Mouse (Mus musculus) neural tube, embryonic 14.5 days (tissue): ENCODE measurements around the gene Sars. TPM values are rescaled to one million over a fixed set of nuclear protein-coding genes. Genes with fewer than 3 reads are reported as not detected.
A peak's percentile ranks its signal among the peaks of the same experiment; 100 is the strongest.

Experiments
- ATAC-seq: fragments of 200-750 bp; cut with Nextera tagmentation; 2 replicates; pipeline ENCODE4 v1.8.0; 2017; ENCODE audit warnings: low read depth, mild to moderate bottlenecking, moderate TSS enrichment, moderate library complexity
- H3K27ac ChIP-seq: fragments of 300-500 bp; sonication (generic); 2 replicates; pipeline ENCODE4 v1.5.1; 2014; ENCODE audit warnings: low read depth, mild to moderate bottlenecking, control low read depth, low read length, moderate library complexity, mixed read lengths
- H3K27me3 ChIP-seq: fragments of 300-500 bp; sonication (generic); 2 replicates; pipeline ENCODE4 v1.6.1; 2014; ENCODE audit warnings: low read length; ENCODE audit not compliant: control insufficient read depth, insufficient read depth
- H3K36me3 ChIP-seq: fragments of 300-500 bp; sonication (generic); 2 replicates; pipeline ENCODE4 v1.6.1; 2014; ENCODE audit warnings: low read length, mixed read lengths; ENCODE audit not compliant: control insufficient read depth, insufficient read depth
- H3K4me1 ChIP-seq: fragments of 300-500 bp; sonication (generic); 2 replicates; pipeline ENCODE4 v1.6.1; 2014; ENCODE audit warnings: low read length; ENCODE audit not compliant: control insufficient read depth, insufficient read depth
- H3K4me2 ChIP-seq: fragments of 300-500 bp; sonication (generic); 2 replicates; pipeline ENCODE4 v1.6.1; 2014; ENCODE audit warnings: mild to moderate bottlenecking, low read depth, low read length, control low read depth
- H3K4me3 ChIP-seq: fragments of 300-500 bp; sonication (generic); 2 replicates; pipeline ENCODE4 v1.5.1; 2014; ENCODE audit warnings: low read depth, low read length, control low read depth, mixed read lengths
- H3K9ac ChIP-seq: fragments of 300-500 bp; sonication (generic); replicated peaks from 2 replicates; pipeline ENCODE4 v1.6.1; 2014; ENCODE audit warnings: low read depth, mild to moderate bottlenecking, control low read depth, low read length, mixed read lengths
- H3K9me3 ChIP-seq: fragments of 300-500 bp; sonication (generic); 2 replicates; pipeline ENCODE4 v1.6.1; 2016; ENCODE audit warnings: low read length; ENCODE audit not compliant: control insufficient read depth
- WGBS: fragments of 180-500 bp; shearing (Covaris S2); extraction: QIAGEN DNeasy Blood & Tissue Kit; methylation state at CpG from one replicate; pipeline ENCODE4 v1.1.7; 2014; 5-methylcytosine and 5-hydroxymethylcytosine counted together
- polyA plus RNA-seq: library from polyadenylated mRNA; unstranded; fragments of >200 nt; fragmentation: Nextera tagmentation; extraction: Ambion mirVana; gene quantifications from 2 replicates; pipeline ENCODE4 v1.2.1, GENCODE M21; 2014

Gene Sars
- polyA plus RNA-seq, 1 experiment from 2014 or later = 223 TPM

DNA sequence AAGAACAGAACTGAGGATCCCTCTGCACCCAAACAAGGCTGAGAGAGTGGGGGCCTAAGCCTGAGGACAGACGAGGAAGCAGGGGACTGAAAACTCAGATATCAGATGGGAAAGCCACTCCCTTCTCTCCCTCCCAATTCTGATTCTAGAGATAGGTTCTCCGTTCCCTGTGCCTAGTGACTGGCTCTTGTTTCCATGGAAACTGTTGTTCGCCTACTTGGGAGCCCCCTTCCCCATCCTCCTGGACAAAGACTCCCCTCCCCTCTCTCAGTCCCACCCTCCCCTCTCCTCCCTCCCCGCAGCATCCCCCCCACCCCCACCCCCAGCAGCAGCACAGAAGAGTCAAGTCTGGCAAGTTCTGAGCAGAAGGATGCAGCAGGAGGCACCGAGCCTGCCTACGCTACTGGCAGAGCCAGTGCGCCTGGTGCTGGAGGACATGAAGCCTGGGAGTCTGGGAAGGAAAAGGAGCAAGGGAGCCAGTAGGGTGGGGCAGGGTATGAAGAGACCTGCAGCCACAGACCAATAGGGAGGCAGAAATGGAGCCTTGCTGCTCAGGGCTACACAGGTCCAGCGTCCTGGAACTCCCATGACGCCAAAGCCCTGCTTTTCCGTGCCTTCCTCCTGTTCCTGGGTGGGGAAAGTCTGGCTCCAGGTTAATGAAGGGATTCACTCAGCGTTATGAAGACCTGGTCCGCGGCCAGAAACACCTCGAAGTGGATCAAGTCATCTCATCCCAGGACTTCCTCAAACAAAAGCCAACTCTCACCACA lies 39.3 kb downstream of the Sars start:
- H3K9me3 ChIP-seq = no peaks in the 10 kb centered on the region
- no peak overlapping the region for H3K4me2 ChIP-seq
- 31% methylated on average over 14 of the region's 14 CpGs for WGBS
- no peaks in the 10 kb centered on the region for H3K27me3 ChIP-seq
- H3K27ac ChIP-seq = peak overlapping the region; percentile 34; the same call in 1 of the 2 replicates
- no peak overlapping the region for H3K9ac ChIP-seq
- no peak for ATAC-seq
- peaks cover 32% of the 10 kb centered on the region for H3K4me1 ChIP-seq
- peaks cover 35% of the 10 kb centered on the region for H3K36me3 ChIP-seq
- no peak overlapping the region for H3K4me3 ChIP-seq

GRCm38 (mm10) chr3:108402528-108402920 lies 42.5 kb downstream of the Sars start:
- Histone ChIP-seq H3K36me3 (peaks cover 59% of the 10 kb centered on the region), H3K27ac (peak overlapping the region; percentile 44; the same call in 1 of the 2 replicates), H3K4me1 (peaks cover 16% of the 10 kb centered on the region; the same call in 1 of the 2 replicates), H3K27me3 (no peaks in the 10 kb centered on the region), H3K4me2 (no peak overlapping the region), H3K9me3 (no peaks in the 10 kb centered on the region), H3K4me3 (no peak overlapping the region), H3K9ac (no peak overlapping the region)
- ATAC-seq = no peak
- WGBS = 70% methylated on average over 15 of the region's 15 CpGs

- H3K27me3 ChIP-seq = no peaks in the 10 kb centered on the region
- H3K4me3 ChIP-seq = no peak overlapping the region
- peak; percentile 92 for ATAC-seq
- H3K36me3 ChIP-seq = peaks cover 62% of the 10 kb centered on the region
- peak overlapping the region; percentile 44; the same call in 1 of the 2 replicates for H3K27ac ChIP-seq
- peaks cover 16% of the 10 kb centered on the region; the same call in 1 of the 2 replicates for H3K4me1 ChIP-seq
- peak overlapping the region; percentile 21; the same call in 1 of the 2 replicates for H3K9ac ChIP-seq
- H3K4me2 ChIP-seq = no peak overlapping the region
- WGBS = 39% methylated on average over 22 of the region's 22 CpGs
- H3K9me3 ChIP-seq = no peaks in the 10 kb centered on the region
These were observed 43.1 kb downstream of the Sars start for GRCm38 (mm10) chr3:108401692-108402527.

DNA sequence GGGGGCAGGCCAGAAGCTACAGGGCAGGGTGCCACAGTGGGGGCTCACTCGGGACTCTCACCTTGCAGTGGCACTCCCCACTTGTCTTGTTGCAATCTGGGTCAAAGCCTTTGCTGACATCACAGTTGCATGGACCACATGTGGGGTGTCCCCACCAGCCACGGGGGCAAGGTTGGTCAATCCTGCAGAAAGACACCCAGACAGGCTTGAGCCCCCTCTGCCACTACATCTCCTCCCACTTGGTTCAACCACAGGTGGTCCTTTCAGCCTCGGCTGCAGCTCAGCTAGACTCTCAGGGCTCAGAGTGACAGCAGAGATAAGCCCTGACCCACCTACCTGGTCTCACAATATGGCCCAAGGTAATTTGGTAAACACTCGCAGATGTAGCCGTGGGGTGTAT lies 44.6 kb downstream of the Sars start:
- 91% methylated on average over 5 of the region's 5 CpGs for WGBS
- Histone ChIP-seq H3K27ac (no peak overlapping the region), H3K4me3 (no peak overlapping the region), H3K9ac (no peak overlapping the region), H3K36me3 (peaks cover 68% of the 10 kb centered on the region), H3K9me3 (no peaks in the 10 kb centered on the region), H3K4me2 (no peak overlapping the region), H3K27me3 (no peaks in the 10 kb centered on the region), H3K4me1 (peaks cover 6% of the 10 kb centered on the region; the same call in 1 of the 2 replicates)
- ATAC-seq = no peak

DNA sequence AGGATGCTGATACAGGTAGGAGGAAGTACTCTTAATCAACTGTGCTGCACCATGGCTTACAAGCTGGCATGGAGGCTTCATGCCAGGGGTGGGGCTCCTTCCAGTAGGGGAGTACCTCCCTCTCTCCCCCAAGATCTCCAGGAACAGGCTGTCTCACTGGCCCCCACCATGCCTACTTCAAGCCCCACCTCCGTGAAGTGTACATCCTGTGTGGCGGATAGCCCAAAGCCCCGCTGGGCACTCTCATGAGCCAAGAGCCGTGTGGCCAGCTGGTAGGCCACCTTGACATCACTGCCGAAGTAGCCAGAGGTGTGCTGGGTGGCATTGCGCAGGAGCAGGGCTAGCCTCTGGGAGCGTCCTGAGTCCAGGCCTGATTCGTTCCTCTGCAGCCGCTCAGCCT lies 46.7 kb downstream of the Sars start:
- 96% methylated on average over 9 of the region's 9 CpGs for WGBS
- Histone ChIP-seq H3K27ac (no peak overlapping the region), H3K27me3 (no peaks in the 10 kb centered on the region), H3K4me1 (0 out of 2 replicates have a peak, but pooled peaks cover 3% of the 10 kb centered on the region), H3K9ac (no peak overlapping the region), H3K4me3 (no peak overlapping the region), H3K4me2 (no peak overlapping the region), H3K9me3 (no peaks in the 10 kb centered on the region), H3K36me3 (peaks cover 78% of the 10 kb centered on the region)
- no peak for ATAC-seq

GRCm38 (mm10) chr3:108392793-108393192 lies 52.2 kb downstream of the Sars start:
- H3K9ac ChIP-seq = no peak overlapping the region
- H3K9me3 ChIP-seq = no peaks in the 10 kb centered on the region
- peaks cover 52% of the 10 kb centered on the region for H3K36me3 ChIP-seq
- H3K27ac ChIP-seq = no peak overlapping the region
- H3K4me2 ChIP-seq = no peak overlapping the region
- ATAC-seq = no peak
- 42% methylated on average over 15 of the region's 15 CpGs for WGBS
- no peaks in the 10 kb centered on the region for H3K27me3 ChIP-seq
- no peak overlapping the region for H3K4me3 ChIP-seq
- no peaks in the 10 kb centered on the region for H3K4me1 ChIP-seq

DNA sequence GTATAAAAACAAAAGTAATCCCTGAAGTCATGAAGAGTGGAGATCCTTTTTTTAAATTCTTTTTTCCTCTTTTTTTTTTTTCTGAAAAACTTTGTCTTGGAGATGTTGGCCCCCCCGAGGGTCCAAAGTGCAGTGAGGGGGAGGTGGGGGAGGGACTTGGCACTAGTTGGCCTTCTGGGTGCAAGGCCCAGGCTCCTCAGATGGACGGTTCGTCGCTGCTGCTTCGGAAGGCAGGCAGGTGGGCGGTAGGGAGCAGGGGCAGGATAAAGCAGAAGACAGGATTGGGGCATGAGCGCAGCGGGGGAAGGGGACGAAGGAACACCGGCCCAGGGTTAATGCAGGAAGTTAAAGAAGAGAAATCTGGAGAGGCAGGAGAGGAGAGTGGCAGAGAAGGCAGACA lies 52.7 kb downstream of the Sars start:
- Histone ChIP-seq H3K4me1 (no peaks in the 10 kb centered on the region), H3K27me3 (no peaks in the 10 kb centered on the region), H3K27ac (no peak overlapping the region), H3K4me2 (no peak overlapping the region), H3K9ac (no peak overlapping the region), H3K36me3 (peaks cover 47% of the 10 kb centered on the region), H3K4me3 (no peak overlapping the region), H3K9me3 (no peaks in the 10 kb centered on the region)
- no peak for ATAC-seq
- WGBS = 20% methylated on average over 10 of the region's 10 CpGs

GRCm38 (mm10) chr3:108389111-108389545 lies 55.9 kb downstream of the Sars start:
- WGBS = 2% methylated on average over 5 of the region's 5 CpGs
- H3K4me3 ChIP-seq = no peak overlapping the region
- no peak overlapping the region for H3K4me2 ChIP-seq
- no peaks in the 10 kb centered on the region for H3K4me1 ChIP-seq
- H3K9ac ChIP-seq = no peak overlapping the region
- no peaks in the 10 kb centered on the region for H3K9me3 ChIP-seq
- H3K27me3 ChIP-seq = no peaks in the 10 kb centered on the region
- peaks cover 17% of the 10 kb centered on the region for H3K36me3 ChIP-seq
- H3K27ac ChIP-seq = no peak overlapping the region; the same call in 1 of the 2 replicates
- peak; percentile 71 for ATAC-seq

DNA sequence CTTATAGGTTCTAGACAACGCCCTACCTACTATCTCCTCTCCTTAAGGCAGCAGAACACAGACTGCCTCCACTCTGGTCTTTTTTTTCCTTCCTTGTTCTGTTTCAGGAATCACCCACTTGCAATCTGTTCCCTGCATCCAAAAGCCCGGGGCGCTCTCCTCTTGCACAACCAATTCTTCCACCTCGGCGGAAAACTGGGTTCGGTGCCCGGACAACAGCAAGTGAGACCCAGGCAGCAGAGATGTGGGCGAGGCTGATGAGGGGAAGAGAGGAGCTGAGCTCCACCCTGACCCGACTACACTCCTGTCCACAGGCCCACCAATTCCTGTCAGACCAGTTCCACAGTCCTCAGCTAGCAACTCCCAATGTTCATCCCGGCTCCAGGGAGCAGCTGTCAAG lies 58.8 kb downstream of the Sars start:
- H3K4me2 ChIP-seq = no peak overlapping the region
- no peak overlapping the region for H3K27ac ChIP-seq
- no peaks in the 10 kb centered on the region for H3K4me1 ChIP-seq
- no peak overlapping the region for H3K9ac ChIP-seq
- WGBS = 92% methylated on average over 10 of the region's 10 CpGs
- no peaks in the 10 kb centered on the region for H3K27me3 ChIP-seq
- no peaks in the 10 kb centered on the region for H3K36me3 ChIP-seq
- H3K9me3 ChIP-seq = no peaks in the 10 kb centered on the region
- no peak for ATAC-seq
- H3K4me3 ChIP-seq = no peak overlapping the region
